Mouse (Mus musculus) midbrain, embryonic 12.5 days (tissue): ENCODE measurements around the gene Kynu. TPM values are rescaled to one million over a fixed set of nuclear protein-coding genes. Genes with fewer than 3 reads are reported as not detected.

ENCODE experiments used
- polyA plus RNA-seq: library from polyadenylated mRNA; unstranded; fragments of >200 nt; fragmentation: Nextera tagmentation; extraction: Ambion mirVana; gene quantifications from 2 replicates; pipeline ENCODE4 v1.2.1, GENCODE M21; 2016

The Kynu gene
- polyA plus RNA-seq, 1 experiment from 2014 or later, result 1.5 TPM

Other genes with a start within 250 kb of the Kynu start
- 0.30 and 0.32 TPM in 2 replicates for gene Arhgap15, start 193.5 kb downstream of the Kynu start, polyA plus RNA-seq